Mouse (Mus musculus): ENCODE data around the gene Hoxb7. TPM values are rescaled to one million over a fixed set of nuclear protein-coding genes. Genes with fewer than 3 reads are reported as not detected.

Gene Hoxb7
- total RNA-seq, 4 experiments from 2014 or later: 0.52 to 1.0 (median 0.94) TPM; not detected in 1

DNA sequence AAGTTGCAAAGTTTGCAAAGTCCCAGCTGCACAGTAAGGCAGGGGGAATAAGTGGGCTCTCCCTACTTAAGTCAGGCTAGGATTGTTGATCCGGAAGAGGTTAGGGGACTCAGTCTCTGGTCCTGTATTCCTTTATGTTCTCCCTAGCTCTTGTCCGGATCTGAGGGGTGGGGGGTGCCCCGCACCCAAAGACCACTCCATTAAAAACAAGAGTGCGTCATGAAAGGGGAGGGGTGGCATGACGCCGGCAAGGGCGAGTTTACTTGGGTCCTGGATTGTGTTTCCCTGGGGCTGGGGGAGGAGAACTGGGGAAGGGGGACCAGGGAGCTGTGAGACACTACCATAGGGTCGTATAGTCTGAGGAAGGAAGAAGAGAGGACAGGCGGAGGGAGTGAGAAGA, 13.4 kb downstream of the Hoxb7 start:
- no peak for DNase-seq (ENCODE audit: low spot score in 2 of 2)

DNA sequence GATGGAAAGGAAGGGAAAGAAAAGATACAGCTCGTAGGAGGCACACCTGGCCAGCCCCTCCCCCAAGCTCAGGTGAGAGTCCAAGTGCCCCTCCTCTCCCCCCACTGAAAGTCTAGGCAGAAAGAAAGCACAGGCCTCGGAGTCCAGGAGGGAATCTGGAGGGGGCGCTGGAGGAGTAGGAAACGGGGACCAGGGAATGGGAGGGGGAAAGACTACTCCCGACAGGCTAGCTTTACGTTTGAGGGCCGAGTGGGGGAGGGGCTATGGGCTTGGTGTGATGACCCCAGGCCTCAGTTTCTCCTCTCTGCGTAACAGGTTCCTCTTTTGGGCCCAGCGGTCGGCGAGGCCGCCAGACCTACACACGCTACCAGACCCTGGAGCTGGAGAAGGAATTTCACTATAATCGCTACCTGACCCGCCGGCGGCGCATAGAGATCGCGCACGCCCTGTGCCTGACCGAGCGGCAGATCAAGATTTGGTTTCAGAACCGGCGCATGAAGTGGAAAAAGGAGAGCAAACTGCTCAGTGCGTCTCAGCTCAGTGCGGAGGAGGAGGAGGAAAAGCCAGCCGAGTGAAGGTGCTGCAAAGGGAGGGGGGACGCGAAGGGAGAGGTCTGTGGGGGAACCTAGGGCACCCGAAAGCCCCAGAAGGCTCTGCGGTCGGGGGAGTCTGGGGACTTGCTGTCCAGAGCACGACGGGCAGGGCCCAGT, 14.1 kb downstream of the Hoxb7 start:
- DNase-seq (ENCODE audit: low spot score in 2 of 2): no peak

DNA sequence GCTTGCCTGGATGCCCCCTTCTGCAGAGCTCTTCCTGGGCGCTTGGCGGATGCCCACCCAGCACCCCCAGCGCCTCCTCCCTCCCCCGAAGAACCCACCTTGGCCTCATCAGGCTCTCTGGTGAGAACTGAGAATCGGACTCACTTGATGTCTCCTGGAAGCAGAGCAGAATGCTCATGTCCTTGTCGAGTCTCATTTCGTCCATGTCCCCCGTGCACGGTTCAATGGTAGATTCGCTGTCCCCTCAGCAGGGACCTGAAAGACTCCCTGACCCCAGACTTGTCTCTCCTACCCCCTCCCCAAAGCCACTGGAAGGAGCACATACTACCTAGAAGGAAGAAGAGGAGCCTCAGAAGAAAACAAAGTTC, 14.6 kb downstream of the Hoxb7 start:
- DNase-seq (ENCODE audit: low spot score in 2 of 2): no peak

DNA sequence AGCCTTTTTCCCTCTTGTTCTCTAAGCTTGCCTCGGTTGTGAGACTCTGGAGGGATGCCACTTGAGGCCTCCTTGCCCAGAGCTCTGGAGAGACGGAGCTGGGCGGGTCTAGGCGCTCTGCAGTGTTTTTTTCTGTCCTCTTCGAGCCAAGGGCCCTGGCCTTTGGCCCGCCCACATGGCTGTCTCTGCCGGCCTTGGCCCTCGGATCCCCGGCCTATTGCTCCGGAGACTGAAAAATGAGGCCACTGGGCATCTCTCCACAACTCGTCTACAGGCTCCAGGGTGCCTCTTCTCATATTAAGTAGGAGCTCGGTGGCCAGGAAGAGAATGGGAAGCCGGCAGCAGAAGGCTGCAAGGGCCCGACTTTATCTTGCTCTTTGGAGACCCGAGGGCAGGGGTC, 15.4 kb downstream of the Hoxb7 start:
- DNase-seq (ENCODE audit: low spot score in 2 of 2): no peak

GRCm38 (mm10) chr11:96302381-96303150, 16.1 kb downstream of the Hoxb7 start:
- DNase-seq (ENCODE audit: low spot score in 2 of 2): no peak

GRCm38 (mm10) chr11:96303151-96304099, 17.0 kb downstream of the Hoxb7 start, which contains the start of gene Hoxb5:
Gene Hoxb5 (plus strand): TSS chr11:96303336.
- peak; percentile 41 to 52 for DNase-seq (ENCODE audit: low spot score in 2 of 2)

DNA sequence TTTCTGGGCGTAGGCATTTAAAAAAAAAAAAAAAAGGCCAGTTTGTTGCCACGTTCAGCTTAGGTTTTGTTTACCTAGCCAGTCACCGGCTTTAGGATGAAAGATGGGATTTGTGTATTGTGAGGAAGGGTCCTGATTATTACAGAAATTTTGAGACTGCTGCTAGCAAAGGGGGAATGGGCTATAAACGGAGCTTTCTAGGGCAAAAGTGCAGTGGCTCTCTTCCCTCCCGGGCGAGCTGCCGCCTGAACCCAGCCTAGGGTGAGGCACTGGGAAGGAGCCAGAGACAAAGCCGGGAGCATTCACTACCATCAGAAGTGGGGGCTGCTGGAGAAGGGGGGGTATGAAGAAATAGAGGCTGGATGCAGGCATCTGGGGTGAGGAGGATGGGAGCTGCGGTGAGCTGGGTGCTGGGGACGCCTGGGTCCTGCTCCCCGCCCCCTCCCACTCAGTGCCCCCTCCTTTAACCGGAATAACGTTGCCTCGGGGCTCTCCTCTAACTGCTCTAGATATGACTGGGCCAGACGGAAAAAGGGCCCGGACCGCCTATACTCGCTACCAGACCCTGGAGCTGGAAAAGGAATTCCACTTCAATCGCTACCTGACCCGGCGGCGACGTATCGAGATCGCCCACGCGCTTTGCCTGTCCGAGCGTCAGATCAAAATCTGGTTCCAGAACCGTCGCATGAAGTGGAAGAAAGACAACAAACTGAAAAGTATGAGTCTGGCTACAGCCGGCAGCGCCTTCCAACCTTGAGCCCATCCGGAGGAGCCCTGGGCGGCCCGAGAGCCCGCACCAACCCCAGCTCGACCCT, 18.2 kb downstream of the Hoxb7 start:
- no peak for DNase-seq (ENCODE audit: low spot score in 2 of 2)

DNA sequence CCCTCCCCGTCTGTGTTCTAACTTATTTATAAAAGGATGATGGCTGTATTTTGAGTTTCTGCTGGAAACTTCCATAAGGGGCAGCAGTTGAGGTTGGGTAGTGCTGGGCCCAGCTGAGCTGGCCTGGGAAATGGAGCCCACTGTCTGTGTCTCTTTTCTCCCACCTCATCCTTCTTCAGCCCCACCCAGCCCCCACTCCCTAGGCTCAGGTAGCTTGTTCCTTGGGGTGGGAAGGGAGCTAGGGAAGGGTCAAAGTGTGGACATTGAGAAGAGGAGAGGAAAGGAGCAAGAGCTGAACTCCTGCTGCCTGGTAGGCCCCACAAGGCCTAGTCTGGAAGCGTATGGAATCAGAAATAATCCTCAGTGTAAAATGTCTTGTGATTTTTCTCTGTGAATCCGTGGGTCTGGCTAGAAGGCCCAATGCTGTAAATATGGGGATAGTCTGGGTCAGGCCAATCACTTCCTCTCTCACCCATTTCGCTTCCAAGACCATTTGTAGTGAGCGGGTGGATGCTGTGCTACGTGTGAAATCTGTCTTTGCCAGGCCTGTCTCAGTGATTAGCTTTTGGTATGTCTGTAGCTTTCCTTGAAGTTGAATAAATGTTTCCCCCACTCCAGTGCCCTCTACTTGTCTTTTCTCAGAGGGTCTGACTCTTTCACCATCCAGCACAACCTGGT, 19.2 kb downstream of the Hoxb7 start:
- no peak for DNase-seq (ENCODE audit: low spot score in 2 of 2)

- no peak for DNase-seq (ENCODE audit: low spot score in 2 of 2)
Observed at GRCm38 (mm10) chr11:96306183-96306907, 19.9 kb downstream of the Hoxb7 start.

DNA sequence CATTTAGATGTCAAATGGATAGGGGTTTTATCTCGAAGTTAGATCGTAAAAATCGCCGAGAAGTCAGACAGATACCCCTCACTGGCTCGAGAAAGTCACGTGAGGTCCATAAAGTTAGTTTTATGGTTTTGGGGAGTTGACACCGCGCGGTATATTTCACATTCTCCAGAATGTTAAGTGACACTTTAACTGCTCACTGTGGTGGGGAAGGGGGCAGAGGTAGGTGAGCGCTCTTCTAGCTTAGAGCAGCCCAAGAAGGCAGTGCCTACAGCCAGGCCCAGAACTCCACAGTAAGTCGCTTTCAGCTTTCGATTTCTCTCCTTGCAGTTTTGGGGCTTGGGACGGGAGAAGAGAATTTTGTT, 20.5 kb downstream of the Hoxb7 start:
- no peak for DNase-seq (ENCODE audit: low spot score in 2 of 2)

DNA sequence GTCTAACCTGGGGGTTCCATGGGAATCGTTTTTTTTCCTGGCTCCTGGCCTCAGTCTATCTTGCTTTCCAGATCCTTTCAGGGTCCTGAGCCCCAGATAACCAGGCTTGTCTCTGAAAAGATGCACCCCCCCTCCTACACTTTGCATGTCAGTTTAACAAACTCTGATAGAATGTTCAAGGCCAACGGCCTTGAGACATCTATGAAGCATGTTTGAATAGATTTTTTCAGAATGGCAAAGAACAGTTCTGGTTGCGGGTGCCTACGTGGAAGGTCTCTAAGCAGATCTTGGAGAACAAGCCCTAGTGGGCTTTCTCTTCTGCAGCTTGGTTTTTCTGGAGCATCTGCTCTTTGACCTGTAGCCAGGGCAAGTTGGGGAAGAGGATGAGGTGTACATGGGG, 22.3 kb downstream of the Hoxb7 start:
- no peak for DNase-seq (ENCODE audit: low spot score in 2 of 2)

- no peak for DNase-seq (ENCODE audit: low spot score in 2 of 2)
Observed at GRCm38 (mm10) chr11:96309288-96309687, 22.9 kb downstream of the Hoxb7 start.

DNA sequence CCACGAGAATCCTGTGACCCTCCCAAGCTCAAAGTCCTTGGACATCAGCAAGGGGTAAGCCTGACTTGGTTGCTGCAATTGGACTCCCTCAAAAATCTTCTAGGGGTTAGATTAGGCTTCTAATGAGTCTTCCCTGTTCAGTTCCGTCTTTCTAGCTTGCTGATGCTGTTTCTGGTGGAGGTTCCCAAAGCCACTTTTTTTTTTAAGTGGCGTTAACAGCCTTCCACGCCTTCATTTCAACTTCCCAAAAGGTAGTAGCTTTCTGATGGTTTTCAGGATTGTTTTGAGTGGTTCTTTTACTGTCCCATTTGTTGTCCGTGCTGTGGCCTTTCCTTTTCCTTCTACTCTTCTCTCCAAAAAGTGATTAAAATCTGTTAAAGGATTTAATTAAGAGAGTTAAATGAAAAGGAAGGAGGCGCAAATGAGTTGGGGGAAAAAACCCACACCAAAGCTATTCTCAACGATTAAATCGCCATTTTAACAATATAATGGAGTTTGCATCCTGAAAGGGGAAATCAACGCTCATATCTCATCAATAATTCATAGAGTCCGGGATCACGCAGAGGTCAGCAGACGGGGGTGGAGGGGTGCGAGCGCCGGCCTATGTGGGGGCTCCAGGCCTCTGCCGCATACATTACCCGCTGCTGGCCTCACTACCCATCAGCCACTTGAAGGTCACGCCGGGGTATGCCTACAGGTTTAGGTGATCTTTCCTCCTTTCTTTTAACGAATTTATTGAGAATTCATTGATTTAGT, 23.9 kb downstream of the Hoxb7 start:
- no peak for DNase-seq (ENCODE audit: low spot score in 2 of 2)

DNA sequence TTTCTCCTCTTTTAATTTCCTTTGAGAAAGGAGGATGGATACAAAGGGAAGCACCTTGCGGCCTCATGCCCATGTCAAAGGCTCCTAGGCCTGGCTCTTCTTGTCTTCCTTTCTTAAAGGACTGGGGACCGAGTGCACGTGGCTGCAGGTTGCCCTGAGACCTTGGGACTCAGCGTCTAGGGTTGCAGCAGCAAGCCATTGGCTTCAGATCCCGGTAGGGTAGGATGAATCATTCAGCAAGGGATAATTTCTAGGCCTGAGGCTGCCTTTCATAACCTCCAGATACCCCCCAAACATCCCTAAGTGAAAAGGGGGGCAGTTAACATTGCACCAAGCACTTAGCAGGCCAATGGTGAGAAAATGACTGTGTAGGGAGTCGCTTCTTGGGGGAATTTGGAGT, 24.7 kb downstream of the Hoxb7 start:
- DNase-seq (ENCODE audit: low spot score in 2 of 2): no peak

GRCm38 (mm10) chr11:96311520-96312417, 25.3 kb downstream of the Hoxb7 start:
- no peak for DNase-seq (ENCODE audit: low spot score in 2 of 2)

- DNase-seq (ENCODE audit: low spot score in 2 of 2): no peak
Observed at GRCm38 (mm10) chr11:96313134-96313533, 26.7 kb downstream of the Hoxb7 start.

- DNase-seq (ENCODE audit: low spot score in 2 of 2): no peak
Observed at GRCm38 (mm10) chr11:96313806-96314428, 27.5 kb downstream of the Hoxb7 start.
